Mouse (Mus musculus) midbrain, embryonic 13.5 days (tissue): ENCODE results near the gene Ggact. TPM values are rescaled to one million over a fixed set of nuclear protein-coding genes. Genes with fewer than 3 reads are reported as not detected.

Experiments
- ATAC-seq: fragments of 200-750 bp; cut with Nextera tagmentation; 2 replicates; pipeline ENCODE4 v1.8.0; 2017; ENCODE audit warnings: mild to moderate bottlenecking, moderate TSS enrichment, moderate library complexity
- H3K27ac ChIP-seq: fragments of 300-500 bp; sonication (generic); 2 replicates; pipeline ENCODE4 v1.5.1; 2015; ENCODE audit warnings: inconsistent platforms, mild to moderate bottlenecking, moderate library complexity
- H3K27me3 ChIP-seq: fragments of 300-500 bp; sonication (generic); 2 replicates; pipeline ENCODE4 v1.6.1; 2015; ENCODE audit warnings: mild to moderate bottlenecking, inconsistent platforms
- H3K36me3 ChIP-seq: fragments of 300-500 bp; sonication (generic); 2 replicates; pipeline ENCODE4 v1.6.1; 2015; ENCODE audit warnings: mild to moderate bottlenecking, inconsistent platforms
- H3K4me1 ChIP-seq: fragments of 300-500 bp; sonication (generic); replicated peaks from 2 replicates; pipeline ENCODE4 v1.6.1; 2015; ENCODE audit warnings: inconsistent platforms
- H3K4me2 ChIP-seq: fragments of 300-500 bp; sonication (generic); replicated peaks from 2 replicates; pipeline ENCODE4 v1.6.1; 2015; ENCODE audit warnings: moderate library complexity, mild to moderate bottlenecking, inconsistent platforms
- H3K4me3 ChIP-seq: fragments of 300-500 bp; sonication (generic); replicated peaks from 2 replicates; pipeline ENCODE4 v1.5.1; 2015; ENCODE audit warnings: mild to moderate bottlenecking, inconsistent platforms
- H3K9ac ChIP-seq: fragments of 300-500 bp; sonication (generic); replicated peaks from 2 replicates; pipeline ENCODE4 v1.6.1; 2015; ENCODE audit warnings: mild to moderate bottlenecking, inconsistent platforms
- H3K9me3 ChIP-seq: fragments of 300-500 bp; sonication (generic); 2 replicates; pipeline ENCODE4 v1.6.1; 2016; ENCODE audit warnings: mild to moderate bottlenecking, inconsistent platforms
- WGBS: fragments of 180-500 bp; shearing (Covaris S2); methylation state at CpG from one replicate; pipeline ENCODE4 v1.1.7; 2015; 5-methylcytosine and 5-hydroxymethylcytosine counted together
- polyA plus RNA-seq: library from polyadenylated mRNA; unstranded; fragments of >200 nt; fragmentation: Nextera tagmentation; extraction: Ambion mirVana; gene quantifications from 2 replicates; pipeline ENCODE4 v1.2.1, GENCODE M21; 2015

The Ggact gene
- polyA plus RNA-seq, 1 experiment from 2014 or later: 4.7 TPM

DNA sequence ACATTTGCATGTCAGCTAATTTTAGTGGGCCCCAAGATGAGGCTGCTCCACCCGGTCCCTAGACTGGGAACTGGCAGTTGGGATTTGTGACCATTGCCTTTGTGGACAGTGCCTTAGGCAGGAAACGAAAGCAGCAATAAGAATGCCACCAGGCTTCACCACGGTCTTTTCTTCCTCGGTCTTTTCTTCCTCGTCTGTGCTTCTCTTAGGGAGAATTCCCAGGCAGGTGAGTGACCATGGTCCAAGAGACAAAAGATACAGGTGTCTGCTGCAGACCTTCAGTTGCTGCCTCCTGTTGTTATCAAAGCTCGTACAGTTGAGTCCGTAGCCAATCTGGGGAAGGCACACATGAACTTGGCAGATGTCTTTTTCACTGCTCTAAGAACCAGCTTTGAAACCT is 33.3 kb downstream of the Ggact start:
- H3K27me3 ChIP-seq: peaks cover 6% of the 10 kb centered on the region; the same call in 1 of the 2 replicates
- H3K4me3 ChIP-seq: no peak overlapping the region
- no peak overlapping the region for H3K9ac ChIP-seq
- H3K4me2 ChIP-seq: no peak overlapping the region
- no peaks in the 10 kb centered on the region for H3K9me3 ChIP-seq
- H3K27ac ChIP-seq: no peak overlapping the region
- 72% methylated on average over 7 of the region's 7 CpGs for WGBS
- ATAC-seq: no peak
- peaks cover 47% of the 10 kb centered on the region for H3K4me1 ChIP-seq
- no peaks in the 10 kb centered on the region for H3K36me3 ChIP-seq

DNA sequence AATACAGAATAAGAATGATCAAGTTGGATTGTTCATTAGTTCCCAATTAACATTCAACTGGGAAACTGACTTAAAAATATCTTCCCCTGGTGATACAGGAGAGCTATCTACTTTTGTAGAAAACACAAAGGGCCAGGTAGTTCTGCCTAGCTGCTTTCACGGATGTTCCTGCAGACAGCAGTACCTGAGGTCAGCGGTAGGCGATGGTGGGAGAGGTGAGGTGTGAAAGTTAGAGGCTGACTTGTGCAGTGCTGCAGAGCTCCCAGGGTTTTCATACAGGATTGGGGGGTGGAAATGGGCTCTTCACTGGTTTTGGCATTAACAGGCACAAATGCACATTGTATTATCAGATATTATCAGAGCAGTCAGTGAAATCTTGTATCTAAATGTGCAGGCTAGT is 35.8 kb downstream of the Ggact start:
- no peak overlapping the region for H3K9ac ChIP-seq
- ATAC-seq: no peak
- no peaks in the 10 kb centered on the region for H3K9me3 ChIP-seq
- H3K4me1 ChIP-seq: peaks cover 35% of the 10 kb centered on the region
- WGBS: 91% methylated on average over 3 of the region's 3 CpGs
- no peak overlapping the region for H3K4me2 ChIP-seq
- no peak overlapping the region for H3K4me3 ChIP-seq
- peaks cover 11% of the 10 kb centered on the region; the same call in 1 of the 2 replicates for H3K27me3 ChIP-seq
- H3K36me3 ChIP-seq: no peaks in the 10 kb centered on the region
- H3K27ac ChIP-seq: no peak overlapping the region

DNA sequence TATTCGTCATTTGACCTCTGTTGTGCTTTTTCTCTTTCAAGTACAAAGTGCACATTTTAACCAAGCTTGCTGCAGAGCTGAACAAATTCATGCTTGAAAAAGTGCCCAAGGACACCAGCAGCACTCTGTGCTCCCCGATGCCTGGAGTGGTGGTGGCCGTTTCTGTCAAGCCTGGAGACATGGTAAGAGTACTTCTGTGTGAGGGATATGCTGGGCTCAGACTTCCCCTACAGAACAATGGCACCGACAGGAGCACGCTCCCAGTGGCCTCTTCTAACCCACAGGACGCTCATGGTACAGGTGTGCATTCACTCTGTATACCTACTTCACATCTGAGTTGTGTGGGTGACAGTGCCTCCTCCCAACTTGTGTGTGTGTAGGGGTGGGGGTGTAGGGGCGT is 36.8 kb downstream of the Ggact start:
- no peak overlapping the region for H3K4me2 ChIP-seq
- no peak overlapping the region for H3K27ac ChIP-seq
- peaks cover 11% of the 10 kb centered on the region; the same call in 1 of the 2 replicates for H3K27me3 ChIP-seq
- no peaks in the 10 kb centered on the region for H3K36me3 ChIP-seq
- peak; percentile 15; the same call in 1 of the 2 replicates for ATAC-seq
- H3K9me3 ChIP-seq: no peaks in the 10 kb centered on the region
- H3K4me1 ChIP-seq: peaks cover 35% of the 10 kb centered on the region
- H3K4me3 ChIP-seq: no peak overlapping the region
- 71% methylated on average over 7 of the region's 7 CpGs for WGBS
- H3K9ac ChIP-seq: no peak overlapping the region

DNA sequence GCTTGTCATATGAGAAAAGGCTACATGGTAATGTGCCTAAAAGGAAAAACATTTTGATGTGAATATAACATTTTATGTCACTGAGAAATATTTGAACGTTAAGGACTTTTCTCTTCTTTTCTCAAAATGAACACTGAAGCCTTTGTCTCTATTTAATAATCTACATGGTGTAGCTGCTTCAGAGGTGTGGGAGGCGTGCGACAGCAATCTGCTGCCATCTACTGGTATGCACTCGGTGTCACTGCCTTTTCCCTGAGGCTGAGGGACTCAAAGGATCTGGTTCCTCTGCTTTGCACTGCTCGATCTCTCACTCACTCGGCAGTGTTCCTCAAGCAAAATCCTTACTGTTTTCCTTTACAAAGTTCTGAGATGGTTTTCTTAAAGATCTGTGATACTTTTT is 37.4 kb downstream of the Ggact start:
- no peak overlapping the region for H3K4me3 ChIP-seq
- H3K9me3 ChIP-seq: no peaks in the 10 kb centered on the region
- no peaks in the 10 kb centered on the region for H3K36me3 ChIP-seq
- peaks cover 11% of the 10 kb centered on the region; the same call in 1 of the 2 replicates for H3K27me3 ChIP-seq
- H3K4me2 ChIP-seq: no peak overlapping the region
- no peak overlapping the region for H3K9ac ChIP-seq
- peak overlapping the region; percentile 66; the same call in 1 of the 2 replicates for H3K27ac ChIP-seq
- 1% methylated on average over 6 of the region's 6 CpGs for WGBS
- peaks cover 34% of the 10 kb centered on the region for H3K4me1 ChIP-seq
- ATAC-seq: peak; percentile 94

DNA sequence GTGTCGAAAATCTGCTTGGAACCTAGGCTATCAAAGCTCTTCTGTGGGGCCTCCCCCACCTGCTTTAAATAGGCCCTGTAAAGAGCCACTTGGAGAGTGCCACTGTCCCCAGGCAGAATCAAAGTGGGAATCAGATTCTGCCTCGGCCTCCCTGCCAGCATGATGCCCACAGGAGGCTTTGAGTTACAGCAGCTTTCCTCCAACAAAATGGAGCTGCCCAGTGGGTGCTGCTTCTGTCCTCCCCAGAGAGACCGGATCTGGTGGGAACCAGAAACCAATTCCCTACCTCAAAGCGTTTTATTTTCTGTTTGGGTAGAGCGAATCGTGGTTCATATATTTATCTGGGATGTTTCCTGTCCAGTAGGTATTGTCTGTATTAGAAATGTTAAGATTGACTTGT is 37.9 kb downstream of the Ggact start:
- Histone ChIP-seq H3K4me1 (peaks cover 34% of the 10 kb centered on the region), H3K4me2 (no peak overlapping the region), H3K36me3 (no peaks in the 10 kb centered on the region), H3K27ac (peak overlapping the region; percentile 66), H3K9me3 (no peaks in the 10 kb centered on the region), H3K4me3 (no peak overlapping the region), H3K27me3 (peaks cover 16% of the 10 kb centered on the region), H3K9ac (no peak overlapping the region; the same call in 1 of the 2 replicates)
- peak; percentile 28 for ATAC-seq
- WGBS: 40% methylated on average over 6 of the region's 6 CpGs

DNA sequence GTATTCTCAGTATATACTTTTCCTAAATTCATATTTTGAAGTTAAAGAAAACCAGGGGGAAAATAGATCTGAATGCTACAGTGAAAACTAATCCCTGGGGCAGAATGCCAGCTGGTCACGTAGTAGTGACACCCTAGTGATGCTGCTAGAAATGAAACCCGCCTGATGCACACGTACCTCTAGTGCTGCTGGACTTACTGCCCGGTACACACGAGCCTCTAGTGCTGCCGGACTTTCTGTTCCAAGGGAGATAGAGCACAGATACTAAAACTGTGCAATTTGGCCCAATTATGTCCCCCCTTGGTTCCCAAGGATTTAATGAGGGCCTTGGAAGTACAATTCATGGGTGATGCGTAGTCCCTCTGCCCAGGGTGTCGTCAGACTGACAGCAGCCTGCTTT is 38.5 kb downstream of the Ggact start:
- Histone ChIP-seq H3K4me2 (no peak overlapping the region), H3K4me3 (no peak overlapping the region), H3K9me3 (no peaks in the 10 kb centered on the region), H3K27me3 (peaks cover 18% of the 10 kb centered on the region), H3K4me1 (peaks cover 34% of the 10 kb centered on the region), H3K27ac (peak overlapping the region; percentile 66; the same call in 1 of the 2 replicates), H3K36me3 (no peaks in the 10 kb centered on the region), H3K9ac (no peak overlapping the region; the same call in 1 of the 2 replicates)
- WGBS: 56% methylated on average over 8 of the region's 8 CpGs
- ATAC-seq: peak; percentile 35; the same call in 1 of the 2 replicates

DNA sequence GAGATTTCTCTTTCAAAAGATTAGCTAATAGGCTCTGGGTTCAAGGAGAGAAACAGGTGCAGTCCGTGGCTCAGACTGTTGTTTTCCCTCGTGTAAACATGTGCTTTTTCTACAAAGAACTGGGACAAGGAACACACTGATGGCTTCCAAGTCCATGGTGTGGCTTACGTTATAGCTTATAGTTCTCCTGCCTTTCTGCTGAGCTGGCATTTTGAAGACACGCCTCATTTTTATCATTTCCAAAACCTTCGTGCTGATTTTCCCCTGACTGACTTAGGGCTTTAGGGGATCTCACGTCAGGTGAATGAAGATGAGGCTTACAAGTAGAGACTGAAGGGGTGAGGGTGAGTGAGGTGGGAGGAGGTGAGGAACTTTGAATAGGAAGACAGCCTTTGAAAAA is 40.9 kb downstream of the Ggact start:
- Histone ChIP-seq H3K27ac (no peak overlapping the region), H3K4me2 (no peak overlapping the region), H3K4me3 (no peak overlapping the region), H3K9ac (no peak overlapping the region), H3K36me3 (no peaks in the 10 kb centered on the region), H3K9me3 (no peaks in the 10 kb centered on the region), H3K27me3 (peaks cover 19% of the 10 kb centered on the region), H3K4me1 (peaks cover 37% of the 10 kb centered on the region)
- 84% methylated on average over 6 of the region's 6 CpGs for WGBS
- no peak for ATAC-seq

DNA sequence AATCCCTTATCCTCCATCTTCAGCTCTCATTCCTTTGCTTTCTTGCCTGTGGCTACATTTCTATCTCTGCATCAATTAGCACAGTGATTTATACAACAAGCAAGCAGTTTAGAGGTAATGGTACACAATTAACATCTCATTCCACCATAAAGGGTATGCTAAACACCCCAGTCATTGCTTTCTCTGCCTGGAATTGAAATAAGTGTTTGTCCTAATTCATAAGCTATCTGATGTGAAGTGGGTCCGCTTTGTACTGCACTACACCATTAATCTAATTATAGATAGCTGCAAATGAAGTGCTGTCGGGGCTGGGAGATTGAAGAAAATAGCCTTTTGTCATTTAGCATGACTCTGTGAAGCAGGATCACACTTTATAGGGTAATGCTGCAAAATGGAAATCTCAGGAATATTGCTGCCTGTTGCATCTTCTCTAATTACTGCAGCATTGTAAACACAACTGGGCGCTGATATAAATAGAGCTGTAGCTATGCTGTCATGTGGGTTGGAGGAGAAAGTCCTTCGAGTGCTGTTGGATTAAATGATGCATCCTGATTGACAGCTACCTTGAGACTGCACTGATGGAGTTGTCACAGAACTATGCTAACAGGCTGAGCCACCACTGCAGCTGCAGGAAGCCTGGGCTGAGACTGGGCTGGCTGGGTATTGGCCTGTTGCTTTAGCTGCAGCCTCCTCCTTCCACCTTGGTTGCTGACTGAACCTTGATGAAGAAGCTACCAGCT is 41.5 kb downstream of the Ggact start:
- WGBS: 36% methylated on average over 4 of the region's 4 CpGs
- H3K9ac ChIP-seq: no peak overlapping the region
- ATAC-seq: peak; percentile 34
- H3K4me1 ChIP-seq: peaks cover 37% of the 10 kb centered on the region
- no peak overlapping the region for H3K4me2 ChIP-seq
- H3K9me3 ChIP-seq: no peaks in the 10 kb centered on the region
- H3K27ac ChIP-seq: no peak overlapping the region
- no peak overlapping the region for H3K4me3 ChIP-seq
- peaks cover 19% of the 10 kb centered on the region for H3K27me3 ChIP-seq
- H3K36me3 ChIP-seq: no peaks in the 10 kb centered on the region

DNA sequence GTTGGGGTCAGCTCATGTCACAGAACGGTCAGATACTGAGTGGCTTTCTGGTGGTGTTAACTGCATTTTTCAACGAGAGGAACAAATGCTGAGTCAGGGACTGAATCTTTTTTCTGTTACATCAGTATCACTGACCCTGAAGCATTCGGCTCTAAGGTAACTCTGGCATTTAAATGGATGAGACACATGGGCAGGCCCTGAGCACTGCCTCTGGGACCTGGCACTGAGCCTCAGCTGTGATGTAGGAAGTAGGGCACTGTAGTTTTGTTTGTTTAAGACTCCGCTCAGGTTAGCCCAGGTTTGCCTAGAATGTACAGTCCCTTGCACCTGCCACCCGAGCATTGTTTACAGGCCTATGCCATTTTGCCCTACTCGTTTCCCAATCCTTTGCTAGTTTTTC is 43.7 kb downstream of the Ggact start:
- Histone ChIP-seq H3K9ac (no peak overlapping the region), H3K9me3 (no peaks in the 10 kb centered on the region), H3K36me3 (no peaks in the 10 kb centered on the region), H3K4me1 (peaks cover 24% of the 10 kb centered on the region), H3K4me3 (no peak overlapping the region), H3K27ac (no peak overlapping the region), H3K27me3 (peaks cover 11% of the 10 kb centered on the region), H3K4me2 (no peak overlapping the region)
- no peak for ATAC-seq
- 82% methylated on average over 6 of the region's 6 CpGs for WGBS

DNA sequence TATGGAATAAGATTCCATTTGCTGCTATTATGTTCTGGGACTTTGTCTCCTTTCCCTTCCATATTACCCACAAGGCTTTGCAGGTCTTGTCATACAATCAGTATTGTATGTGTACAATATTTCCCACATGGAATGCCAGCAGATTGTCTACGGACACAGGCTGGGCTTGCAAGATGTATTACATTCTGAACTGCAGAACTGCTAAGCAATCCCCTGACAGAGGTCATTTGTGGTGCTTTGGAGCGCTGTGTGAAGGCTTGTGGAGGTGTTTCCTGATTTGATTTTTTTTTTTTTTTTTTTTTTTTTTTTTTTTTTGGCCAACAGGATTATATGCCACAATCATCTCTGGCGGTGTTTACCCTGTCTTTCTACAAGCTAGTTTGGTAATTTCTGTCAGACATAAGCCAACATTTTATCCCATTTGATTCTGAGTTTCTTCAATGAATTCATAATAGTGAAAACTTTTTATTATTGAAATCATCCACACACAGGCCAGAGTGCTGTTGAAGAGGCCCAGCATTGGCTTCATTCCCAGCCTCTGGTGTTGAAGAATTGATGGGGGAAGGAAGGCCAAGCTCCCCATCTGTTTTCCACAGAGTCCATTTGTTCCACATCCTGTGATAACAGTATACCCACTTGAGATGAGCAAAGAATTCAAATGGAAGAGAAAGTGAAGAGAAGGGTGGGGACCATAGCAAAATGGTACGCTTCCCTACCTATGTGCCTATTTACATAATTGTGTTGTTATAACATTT is 45.8 kb downstream of the Ggact start:
- H3K27ac ChIP-seq: no peak overlapping the region
- ATAC-seq: no peak

DNA sequence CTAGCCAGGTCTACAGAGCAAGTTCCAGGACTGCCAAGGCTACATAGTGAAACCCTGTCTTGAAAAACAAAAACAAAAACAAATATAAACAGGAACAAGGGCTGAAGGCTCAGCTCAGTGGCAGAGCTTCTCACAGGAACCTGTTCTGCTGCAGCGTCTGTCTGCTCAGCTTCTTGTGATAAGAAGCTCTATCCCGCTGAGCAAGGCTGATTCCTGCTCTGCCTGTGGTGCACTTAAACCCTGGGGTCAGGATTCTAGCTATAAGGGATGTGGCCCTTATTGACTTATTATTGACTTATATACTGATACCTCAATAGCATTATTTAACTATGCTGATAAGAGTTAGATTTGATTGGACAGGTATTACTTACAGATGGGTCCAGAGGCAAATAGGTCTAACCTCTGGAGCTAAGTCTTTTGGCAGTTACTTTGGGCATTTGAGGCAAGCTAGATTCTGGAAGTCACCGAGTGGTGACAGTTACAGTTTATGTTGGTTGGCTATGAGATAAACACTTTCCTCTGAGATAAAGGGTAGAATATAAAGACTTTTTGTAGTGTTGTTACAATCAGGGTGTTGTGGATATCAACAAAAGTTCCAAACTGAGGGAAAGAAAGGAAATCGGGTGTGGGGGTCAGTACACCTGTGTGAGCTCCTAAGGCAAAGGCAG is 48.0 kb downstream of the Ggact start:
- 83% methylated on average over 4 of the region's 4 CpGs for WGBS

More for the DNA sequence above, 45.8 kb downstream of the Ggact start:
- Histone ChIP-seq H3K4me2 (no peak overlapping the region), H3K4me3 (no peak overlapping the region), H3K4me1 (peaks cover 14% of the 10 kb centered on the region), H3K9ac (no peak overlapping the region), H3K27me3 (peaks cover 10% of the 10 kb centered on the region), H3K9me3 (no peaks in the 10 kb centered on the region), H3K36me3 (no peaks in the 10 kb centered on the region)
- 84% methylated on average over 4 of the region's 4 CpGs for WGBS

DNA sequence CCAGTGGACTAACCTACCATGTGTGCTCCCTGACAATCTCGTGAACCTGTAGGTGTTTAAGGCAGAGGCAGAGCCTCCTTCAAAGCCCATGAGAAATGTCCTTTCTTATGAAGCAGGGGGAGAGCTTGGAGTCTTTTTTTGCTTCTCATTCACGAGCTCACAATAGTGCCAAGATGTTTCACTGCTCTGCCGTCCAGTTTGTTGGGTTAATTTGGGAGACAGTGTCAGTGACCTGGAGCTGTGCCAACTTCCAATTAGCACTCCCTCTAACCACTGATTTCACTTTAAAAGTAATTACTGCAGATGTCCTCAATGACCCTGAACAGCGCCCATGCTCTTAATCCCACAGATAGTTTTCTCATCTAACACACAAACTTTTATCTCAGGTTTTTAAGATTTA is 50.9 kb downstream of the Ggact start:
- Histone ChIP-seq H3K36me3 (no peaks in the 10 kb centered on the region), H3K27ac (no peak overlapping the region), H3K4me2 (no peak overlapping the region), H3K9me3 (no peaks in the 10 kb centered on the region; the same call in 1 of the 2 replicates), H3K4me1 (no peaks in the 10 kb centered on the region), H3K4me3 (no peak overlapping the region), H3K27me3 (no peaks in the 10 kb centered on the region), H3K9ac (no peak overlapping the region)
- WGBS: 54% methylated on average over 4 of the region's 4 CpGs
- ATAC-seq: no peak

More for the DNA sequence above, 48.0 kb downstream of the Ggact start:
- no peak for ATAC-seq
- no peak overlapping the region for H3K27ac ChIP-seq
- no peak overlapping the region for H3K4me3 ChIP-seq
- H3K9me3 ChIP-seq: no peaks in the 10 kb centered on the region
- no peak overlapping the region for H3K9ac ChIP-seq
- H3K4me1 ChIP-seq: 0 out of 2 replicates have a peak, but pooled peaks cover 3% of the 10 kb centered on the region
- H3K27me3 ChIP-seq: peaks cover 5% of the 10 kb centered on the region
- H3K4me2 ChIP-seq: no peak overlapping the region
- no peaks in the 10 kb centered on the region for H3K36me3 ChIP-seq
